Mouse (Mus musculus) midbrain, embryonic 15.5 days (tissue): ENCODE results near the gene Il4. TPM values are rescaled to one million over a fixed set of nuclear protein-coding genes. Genes with fewer than 3 reads are reported as not detected.

Experiments
- ATAC-seq: fragments of 200-750 bp; cut with Nextera tagmentation; replicated peaks from 2 replicates; pipeline ENCODE4 v1.8.0; 2017; ENCODE audit warnings: moderate TSS enrichment
- H3K27ac ChIP-seq: fragments of 300-500 bp; sonication (generic); 2 replicates; pipeline ENCODE4 v1.5.1; 2015; ENCODE audit warnings: mild to moderate bottlenecking, inconsistent platforms
- H3K27me3 ChIP-seq: fragments of 300-500 bp; sonication (generic); replicated peaks from 2 replicates; pipeline ENCODE4 v1.6.1; 2015; ENCODE audit warnings: inconsistent platforms
- H3K36me3 ChIP-seq: fragments of 300-500 bp; sonication (generic); replicated peaks from 2 replicates; pipeline ENCODE4 v1.6.1; 2015; ENCODE audit warnings: inconsistent platforms
- H3K4me1 ChIP-seq: fragments of 300-500 bp; sonication (generic); 2 replicates; pipeline ENCODE4 v1.6.1; 2015; ENCODE audit warnings: inconsistent platforms
- H3K4me2 ChIP-seq: fragments of 300-500 bp; sonication (generic); 2 replicates; pipeline ENCODE4 v1.6.1; 2015; ENCODE audit warnings: inconsistent platforms, mild to moderate bottlenecking, moderate library complexity
- H3K4me3 ChIP-seq: fragments of 300-500 bp; sonication (generic); 2 replicates; pipeline ENCODE4 v1.5.1; 2015; ENCODE audit warnings: mild to moderate bottlenecking, inconsistent platforms
- H3K9ac ChIP-seq: fragments of 300-500 bp; sonication (generic); 2 replicates; pipeline ENCODE4 v1.6.1; 2015; ENCODE audit warnings: mild to moderate bottlenecking, inconsistent platforms
- H3K9me3 ChIP-seq: fragments of 300-500 bp; sonication (generic); 2 replicates; pipeline ENCODE4 v1.6.1; 2016; ENCODE audit warnings: inconsistent platforms
- WGBS: fragments of 180-500 bp; shearing (Covaris S2); methylation state at CpG from one replicate; pipeline ENCODE4 v1.1.7; 2015; ENCODE audit warnings: mixed read lengths; 5-methylcytosine and 5-hydroxymethylcytosine counted together
- polyA plus RNA-seq: library from polyadenylated mRNA; unstranded; fragments of >200 nt; fragmentation: Nextera tagmentation; extraction: Ambion mirVana; gene quantifications from 2 replicates; pipeline ENCODE4 v1.2.1, GENCODE M21; 2015

Gene Il4
- polyA plus RNA-seq, 1 experiment from 2014 or later: 5.6 TPM

DNA sequence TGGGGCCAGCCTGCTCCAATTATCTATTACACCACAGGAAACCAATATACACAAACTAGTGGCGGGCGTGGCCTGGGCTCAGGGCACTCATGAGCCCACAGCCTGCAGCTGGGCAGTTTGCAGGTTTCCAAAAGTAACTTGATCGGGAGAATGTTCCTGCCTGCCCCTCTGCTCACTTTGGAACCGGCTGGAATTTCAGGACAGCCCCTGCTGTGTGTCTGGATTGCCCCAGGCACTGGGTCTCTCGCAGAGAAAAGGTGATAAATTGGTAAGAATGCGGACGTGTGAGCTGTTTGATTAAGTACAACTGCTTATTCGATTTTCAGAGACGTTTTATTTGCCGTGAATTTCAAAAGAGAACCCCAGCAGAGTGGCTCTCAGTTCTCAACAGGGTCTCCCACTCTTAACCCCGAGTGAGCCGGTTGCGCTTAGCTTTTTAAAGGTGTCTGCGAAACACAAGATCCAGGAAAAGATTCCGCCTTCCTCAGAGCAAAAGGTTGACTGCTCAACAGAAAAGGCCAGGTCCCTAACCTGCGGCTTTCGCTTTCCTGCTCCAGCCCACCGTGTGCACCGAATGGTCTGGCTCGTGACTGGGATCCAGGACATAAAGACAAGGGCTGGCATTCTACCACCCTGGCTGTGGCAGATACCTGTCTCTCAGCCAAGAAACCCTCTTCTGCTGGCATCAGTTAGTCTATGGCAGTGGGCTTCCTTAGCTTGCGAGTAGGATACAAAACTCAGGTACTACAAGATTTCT is 18.8 kb upstream of the Il4 start:
- Histone ChIP-seq H3K4me1 (peaks cover 8% of the 10 kb centered on the region), H3K36me3 (no peaks in the 10 kb centered on the region), H3K27ac (no peak overlapping the region), H3K27me3 (peaks cover 17% of the 10 kb centered on the region), H3K9ac (no peak overlapping the region), H3K9me3 (no peaks in the 10 kb centered on the region), H3K4me2 (no peak overlapping the region), H3K4me3 (no peak overlapping the region)
- no peak for ATAC-seq
- 29% methylated on average over 21 of the region's 21 CpGs for WGBS

GRCm38 (mm10) chr11:53636183-53636646 is 17.7 kb upstream of the Il4 start:
- Histone ChIP-seq H3K4me2 (peak overlapping the region; percentile 72), H3K9ac (peak overlapping the region; percentile 17; the same call in 1 of the 2 replicates), H3K4me3 (peak overlapping the region; percentile 35), H3K9me3 (no peaks in the 10 kb centered on the region), H3K27me3 (peaks cover 17% of the 10 kb centered on the region), H3K27ac (no peak overlapping the region), H3K4me1 (peaks cover 8% of the 10 kb centered on the region), H3K36me3 (no peaks in the 10 kb centered on the region)
- no peak; the same call in 1 of the 2 replicates for ATAC-seq
- WGBS: 3% methylated on average over 40 of the region's 40 CpGs

GRCm38 (mm10) chr11:53635590-53636182 is 17.2 kb upstream of the Il4 start:
- H3K27ac ChIP-seq: no peak overlapping the region
- H3K4me3 ChIP-seq: peak overlapping the region; percentile 35
- peak overlapping the region; percentile 72 for H3K4me2 ChIP-seq
- H3K4me1 ChIP-seq: peaks cover 8% of the 10 kb centered on the region
- H3K36me3 ChIP-seq: no peaks in the 10 kb centered on the region
- no peaks in the 10 kb centered on the region for H3K9me3 ChIP-seq
- H3K27me3 ChIP-seq: peaks cover 17% of the 10 kb centered on the region
- 37% methylated on average over 9 of the region's 9 CpGs for WGBS
- no peak for ATAC-seq
- H3K9ac ChIP-seq: peak overlapping the region; percentile 17; the same call in 1 of the 2 replicates

GRCm38 (mm10) chr11:53634556-53634955 is 16.1 kb upstream of the Il4 start, which contains the start of gene Il13:
TSS of gene Il13 (minus strand) at chr11:53634702.
- Histone ChIP-seq H3K9ac (no peak within 1 kb of the TSS), H3K36me3 (no peaks in the 10 kb centered on the region), H3K4me2 (no peak within 1 kb of the TSS), H3K4me3 (no peak within 1 kb of the TSS), H3K4me1 (peaks cover 8% of the 10 kb centered on the region), H3K9me3 (no peaks in the 10 kb centered on the region), H3K27me3 (peaks cover 17% of the 10 kb centered on the region), H3K27ac (no peak within 1 kb of the TSS)
- ATAC-seq: no peak
- WGBS: 93% methylated on average over 8 of the region's 8 CpGs

- no peak for ATAC-seq
- Histone ChIP-seq H3K9ac (no peak overlapping the region), H3K9me3 (no peaks in the 10 kb centered on the region), H3K4me2 (no peak overlapping the region), H3K36me3 (no peaks in the 10 kb centered on the region), H3K4me3 (no peak overlapping the region), H3K27me3 (peaks cover 17% of the 10 kb centered on the region), H3K27ac (no peak overlapping the region), H3K4me1 (peaks cover 8% of the 10 kb centered on the region)
- WGBS: 86% methylated on average over 7 of the region's 7 CpGs
Measured at GRCm38 (mm10) chr11:53633644-53634043, 15.2 kb upstream of the Il4 start.

DNA sequence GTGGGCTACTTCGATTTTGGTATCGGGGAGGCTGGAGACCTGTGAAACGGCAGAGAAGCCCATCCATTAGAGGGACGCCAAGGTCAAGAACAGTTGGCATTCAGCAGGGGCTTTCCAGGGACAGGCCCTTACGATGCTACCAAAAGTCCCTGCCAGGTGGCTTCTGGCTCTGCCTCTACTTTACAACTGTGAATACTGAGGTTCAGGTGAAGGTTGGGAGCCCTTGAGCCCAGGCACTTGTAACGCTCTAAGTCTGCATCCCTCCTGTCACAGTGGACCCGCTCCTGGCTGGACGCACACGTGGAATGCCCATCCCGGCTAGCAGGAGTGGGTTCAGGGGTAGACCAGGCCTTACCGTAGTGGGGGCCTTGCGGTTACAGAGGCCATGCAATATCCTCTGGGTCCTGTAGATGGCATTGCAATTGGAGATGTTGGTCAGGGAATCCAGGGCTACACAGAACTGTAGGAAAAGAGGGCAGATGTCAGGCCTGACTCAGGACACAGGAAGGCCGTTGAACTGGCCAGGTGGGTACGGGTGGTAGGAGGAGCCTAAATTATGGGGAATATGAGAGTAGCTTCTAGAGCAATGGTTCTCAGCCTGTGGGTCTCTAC is 13.8 kb upstream of the Il4 start:
- ATAC-seq: no peak
- 67% methylated on average over 14 of the region's 14 CpGs for WGBS
- no peak overlapping the region for H3K4me2 ChIP-seq

GRCm38 (mm10) chr11:53627859-53628258 is 9.4 kb upstream of the Il4 start:
- Histone ChIP-seq H3K9ac (no peak overlapping the region), H3K4me1 (no peaks in the 10 kb centered on the region), H3K4me3 (no peak overlapping the region), H3K9me3 (no peaks in the 10 kb centered on the region), H3K36me3 (no peaks in the 10 kb centered on the region), H3K27ac (no peak overlapping the region), H3K27me3 (no peaks in the 10 kb centered on the region), H3K4me2 (no peak overlapping the region)
- WGBS: 14% methylated on average over 1 of the region's 1 CpGs
- ATAC-seq: 0 out of 2 replicates have a peak, but pooled peaks have one; percentile 62

More for the DNA sequence above, 13.8 kb upstream of the Il4 start:
- Histone ChIP-seq H3K27ac (no peak overlapping the region), H3K27me3 (peaks cover 17% of the 10 kb centered on the region), H3K9ac (no peak overlapping the region), H3K9me3 (no peaks in the 10 kb centered on the region), H3K36me3 (no peaks in the 10 kb centered on the region), H3K4me1 (peaks cover 8% of the 10 kb centered on the region), H3K4me3 (no peak overlapping the region)

GRCm38 (mm10) chr11:53626802-53627373 is 8.4 kb upstream of the Il4 start:
- Histone ChIP-seq H3K36me3 (no peaks in the 10 kb centered on the region), H3K9ac (no peak overlapping the region), H3K27ac (no peak overlapping the region), H3K27me3 (no peaks in the 10 kb centered on the region), H3K4me3 (no peak overlapping the region), H3K4me2 (no peak overlapping the region), H3K4me1 (no peaks in the 10 kb centered on the region), H3K9me3 (no peaks in the 10 kb centered on the region)
- 65% methylated on average over 17 of the region's 17 CpGs for WGBS
- ATAC-seq: no peak

- no peaks in the 10 kb centered on the region for H3K4me1 ChIP-seq
- no peak overlapping the region for H3K4me3 ChIP-seq
- no peaks in the 10 kb centered on the region for H3K36me3 ChIP-seq
- 97% methylated on average over 2 of the region's 2 CpGs for WGBS
- no peak for ATAC-seq
- H3K9me3 ChIP-seq: no peaks in the 10 kb centered on the region
- no peak overlapping the region for H3K4me2 ChIP-seq
- H3K27me3 ChIP-seq: no peaks in the 10 kb centered on the region
- no peak overlapping the region for H3K27ac ChIP-seq
- no peak overlapping the region for H3K9ac ChIP-seq
Measured at GRCm38 (mm10) chr11:53624124-53624523, 5.7 kb upstream of the Il4 start.

DNA sequence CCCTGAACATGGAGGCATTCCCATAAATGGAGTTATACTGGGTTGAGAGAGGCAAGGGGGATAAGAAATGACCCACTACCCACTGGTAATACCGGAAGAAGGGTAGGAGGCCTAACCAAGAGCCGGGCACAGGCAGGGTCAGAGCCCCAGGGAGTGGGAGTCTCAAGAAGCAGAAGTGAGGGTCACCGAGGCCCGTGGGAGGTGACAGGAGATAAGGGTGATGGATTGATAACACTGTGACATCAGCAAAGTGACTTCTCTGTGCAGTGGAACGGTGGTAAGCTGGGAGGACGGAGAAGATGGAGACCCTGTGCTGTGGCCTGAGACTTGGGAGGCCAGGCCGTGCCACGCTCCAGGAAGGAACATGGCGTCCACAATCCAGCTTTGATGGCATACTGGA is 5.1 kb upstream of the Il4 start:
- Histone ChIP-seq H3K27me3 (no peaks in the 10 kb centered on the region), H3K9ac (no peak overlapping the region), H3K9me3 (no peaks in the 10 kb centered on the region), H3K36me3 (no peaks in the 10 kb centered on the region), H3K4me2 (no peak overlapping the region), H3K27ac (no peak overlapping the region), H3K4me3 (no peak overlapping the region), H3K4me1 (no peaks in the 10 kb centered on the region)
- ATAC-seq: no peak
- WGBS: 93% methylated on average over 9 of the region's 9 CpGs

- H3K36me3 ChIP-seq: no peaks in the 10 kb centered on the region
- H3K4me2 ChIP-seq: no peak overlapping the region
- H3K27me3 ChIP-seq: no peaks in the 10 kb centered on the region
- no peaks in the 10 kb centered on the region for H3K9me3 ChIP-seq
- WGBS: 86% methylated on average over 6 of the region's 6 CpGs
- H3K9ac ChIP-seq: no peak overlapping the region
- no peaks in the 10 kb centered on the region for H3K4me1 ChIP-seq
- ATAC-seq: no peak
- no peak overlapping the region for H3K27ac ChIP-seq
- H3K4me3 ChIP-seq: no peak overlapping the region
Measured at GRCm38 (mm10) chr11:53622440-53622806, 4.0 kb upstream of the Il4 start.
